Mouse (Mus musculus) cerebellum, postnatal 36 days (tissue): ENCODE results near the gene Ipcef1.
A peak's percentile ranks its signal among the peaks of the same experiment; 100 is the strongest.
"Not testable (repeated sequence)": the region's sequence is repeated elsewhere in the genome, so short reads cannot be mapped to it uniquely, and the experiment has no call there.

ENCODE experiments used
- DNase-seq, 2 experiments: peaks; one replicate each; pipeline ENCODE4 v3.0.0; 2021 to 2022; ENCODE audit warnings: mixed read lengths in 2 of 2

Gene Ipcef1

GRCm38 (mm10) chr10:7035547-7035946 lies 16.7 kb downstream of the Ipcef1 start:
- DNase-seq, result no peak

- DNase-seq, result no peak
These were observed 18.8 kb downstream of the Ipcef1 start for GRCm38 (mm10) chr10:7033459-7033858.

DNA sequence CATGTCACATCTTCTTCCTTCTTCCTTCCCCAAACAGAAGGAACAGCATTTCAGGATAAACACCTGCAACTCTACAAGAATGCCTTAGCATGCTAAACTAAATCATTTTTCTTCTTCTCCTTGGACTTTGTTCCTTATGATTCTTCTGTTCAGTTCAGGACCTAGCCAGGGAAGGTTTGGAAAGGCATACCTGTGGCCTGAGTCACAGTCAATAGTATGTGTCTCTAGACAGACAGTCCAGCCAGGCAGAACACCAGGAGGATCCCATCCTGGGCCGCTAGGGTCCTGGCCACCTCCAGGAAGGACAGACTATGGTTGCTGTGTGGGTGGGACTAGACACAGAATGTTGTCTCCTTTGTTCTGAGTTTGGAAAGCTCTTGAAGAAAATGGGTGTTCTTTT lies 27.2 kb downstream of the Ipcef1 start:
- no peak for DNase-seq

- DNase-seq, result no peak
These were observed 31.7 kb downstream of the Ipcef1 start for GRCm38 (mm10) chr10:7020551-7020950.

- no peak for DNase-seq
These were observed 32.4 kb downstream of the Ipcef1 start for GRCm38 (mm10) chr10:7019781-7020386.

GRCm38 (mm10) chr10:7015199-7015598 lies 37.1 kb downstream of the Ipcef1 start:
- peak in 1 of 2 experiments; percentile 6 for DNase-seq

DNA sequence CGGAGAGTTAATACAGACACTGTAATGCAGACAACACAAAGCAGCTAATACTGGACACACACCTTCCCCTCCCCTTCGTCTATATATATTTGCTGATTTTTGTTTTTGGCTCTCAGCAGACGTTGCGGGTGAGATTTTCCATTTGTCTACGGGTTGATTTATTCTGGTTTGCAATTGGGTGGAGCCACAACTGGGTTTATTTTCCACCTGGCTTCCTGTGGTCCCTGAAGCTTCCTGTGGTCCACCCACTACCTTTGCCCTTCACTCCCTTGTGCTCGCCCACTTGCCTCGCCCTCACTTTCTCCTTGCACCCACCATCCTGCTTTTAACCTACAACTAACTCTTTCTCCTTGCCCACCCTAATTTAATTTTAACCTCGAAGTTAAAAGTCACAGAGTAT lies 41.7 kb downstream of the Ipcef1 start:
- no peak for DNase-seq

DNA sequence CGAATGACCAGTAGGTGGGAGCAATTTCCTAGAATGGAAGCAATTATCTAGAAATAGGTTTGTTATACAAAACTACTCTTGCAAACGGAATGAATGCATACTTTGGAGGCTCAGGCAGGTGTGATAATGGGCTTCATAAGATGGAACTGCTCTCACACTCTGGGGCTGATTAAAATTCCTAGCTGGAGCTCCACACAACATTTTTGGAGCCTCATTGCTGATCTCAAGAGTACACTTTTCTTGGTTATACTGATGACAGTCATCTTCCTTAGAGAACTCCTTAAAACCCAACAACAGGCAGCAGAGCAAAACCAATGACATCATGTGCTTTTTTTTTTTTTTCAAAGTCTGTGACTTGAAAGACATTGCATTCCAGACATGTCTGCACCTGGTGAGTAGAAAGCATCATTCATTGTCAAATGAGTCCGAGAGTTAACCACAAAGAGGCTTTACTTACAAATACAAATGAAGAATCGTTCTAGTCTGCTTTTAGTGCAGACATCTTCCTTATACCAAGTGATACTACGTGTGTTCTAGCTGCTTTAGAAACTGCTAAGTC lies 47.2 kb downstream of the Ipcef1 start:
- DNase-seq, result no peak

DNA sequence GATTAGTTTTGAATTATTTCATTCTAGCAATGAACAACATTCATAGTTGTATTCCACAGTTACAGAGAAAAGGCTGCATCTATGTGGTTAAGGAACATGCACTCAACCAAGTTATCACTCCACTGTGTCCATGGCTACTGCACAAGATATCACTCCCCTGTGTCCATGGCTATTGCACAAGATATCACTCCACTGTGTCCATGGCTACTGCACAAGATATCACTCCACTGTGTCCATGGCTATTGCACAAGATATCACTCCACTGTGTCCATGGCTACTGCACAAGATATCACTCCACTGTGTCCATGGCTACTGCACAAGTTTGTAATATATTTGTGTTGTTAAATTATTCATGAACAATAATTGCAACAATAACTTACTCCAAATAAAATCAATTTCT lies 48.4 kb downstream of the Ipcef1 start:
- not testable (repeated sequence) for DNase-seq

DNA sequence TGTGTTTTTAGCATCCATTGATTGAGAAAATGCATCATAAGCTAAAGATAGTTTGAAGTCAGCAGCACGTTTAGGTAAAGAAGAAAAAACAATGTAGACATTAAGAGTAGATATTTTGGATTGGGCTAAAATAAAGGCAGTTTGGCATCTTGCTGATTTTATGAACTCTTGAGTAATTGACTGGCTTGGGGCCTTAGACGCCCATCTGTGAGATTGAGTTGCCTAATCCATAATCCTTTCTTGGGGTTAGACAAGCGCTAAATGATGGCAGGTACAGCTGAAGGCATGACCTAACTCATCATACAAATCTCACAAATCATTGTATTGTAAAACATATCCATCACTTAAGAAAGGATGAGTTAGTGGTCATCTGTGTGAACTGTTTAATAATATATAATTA lies 52.9 kb downstream of the Ipcef1 start:
- no peak for DNase-seq

DNA sequence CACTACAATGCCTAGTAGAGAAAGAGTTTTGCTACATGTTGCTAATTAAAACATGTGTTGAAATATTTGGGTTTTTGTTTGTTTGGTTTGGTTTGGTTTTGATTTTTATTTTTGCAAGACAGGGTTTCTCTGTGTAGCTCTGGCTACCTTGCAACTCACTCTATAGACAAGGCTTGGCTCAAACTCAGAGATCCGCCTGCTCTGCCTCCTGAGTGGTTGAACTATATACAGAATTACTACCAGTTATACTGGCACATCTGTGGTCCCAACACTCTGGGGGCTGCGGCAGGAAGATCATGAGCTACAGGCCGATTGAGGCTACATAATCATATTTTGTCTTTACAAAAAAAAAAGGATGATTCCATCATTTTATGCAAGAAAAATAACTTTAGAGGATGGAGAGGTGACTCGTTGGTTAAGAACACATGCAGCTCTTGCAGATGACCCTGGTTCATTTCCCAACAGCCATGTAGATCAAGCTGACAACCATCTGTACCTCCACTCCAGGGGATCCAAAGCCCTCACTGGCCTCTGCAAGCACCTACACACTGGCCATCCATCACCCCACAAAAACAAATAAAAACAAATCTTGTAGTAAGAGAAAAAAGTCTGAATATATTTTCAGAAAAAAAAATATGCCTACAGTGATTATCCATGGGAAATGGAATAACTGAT lies 53.6 kb downstream of the Ipcef1 start:
- peak; percentile 36 to 45 for DNase-seq

- no peak for DNase-seq
These were observed 55.4 kb downstream of the Ipcef1 start for GRCm38 (mm10) chr10:6996895-6997294.

DNA sequence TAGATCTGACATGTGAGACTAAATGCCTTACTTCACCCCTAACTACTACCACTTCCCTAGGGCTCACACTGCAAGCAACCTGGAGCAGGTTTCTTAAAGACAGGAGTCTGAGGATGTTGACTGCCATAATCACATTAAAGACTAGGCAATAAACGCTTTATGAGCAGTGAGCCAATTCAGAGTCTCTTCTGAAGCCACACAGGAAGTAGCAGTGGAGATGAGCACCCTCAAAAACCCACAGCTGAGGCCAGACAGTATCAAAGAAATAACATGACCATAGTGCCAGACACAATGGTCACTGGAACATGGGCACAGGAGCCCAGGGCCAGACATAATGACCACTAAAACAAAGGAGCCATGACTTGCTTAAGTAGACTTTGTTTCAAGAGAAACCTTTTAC lies 63.7 kb downstream of the Ipcef1 start:
- DNase-seq, result no peak

GRCm38 (mm10) chr10:6987399-6988098 lies 64.7 kb downstream of the Ipcef1 start:
- DNase-seq, result no peak

GRCm38 (mm10) chr10:6986246-6986645 lies 66.0 kb downstream of the Ipcef1 start:
- DNase-seq, result no peak

DNA sequence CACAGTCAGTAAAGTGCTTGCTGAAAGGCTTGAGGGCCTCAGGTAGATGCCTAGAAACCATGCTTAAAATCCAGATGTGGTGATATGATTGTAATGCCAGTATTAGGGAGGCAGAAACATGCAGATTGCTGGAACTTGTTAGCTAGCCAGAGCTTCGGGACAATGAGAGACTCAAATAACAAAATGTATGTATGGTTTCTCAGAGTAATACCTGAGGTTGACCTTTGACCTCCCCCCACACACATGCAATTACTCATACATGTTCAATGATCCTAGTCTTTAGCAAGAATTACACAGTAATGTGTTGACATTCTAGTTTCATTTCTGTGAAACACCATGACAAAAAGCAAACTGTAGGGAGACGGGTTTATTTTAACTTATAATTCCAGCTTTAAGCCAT lies 68.8 kb downstream of the Ipcef1 start:
- no peak for DNase-seq

DNA sequence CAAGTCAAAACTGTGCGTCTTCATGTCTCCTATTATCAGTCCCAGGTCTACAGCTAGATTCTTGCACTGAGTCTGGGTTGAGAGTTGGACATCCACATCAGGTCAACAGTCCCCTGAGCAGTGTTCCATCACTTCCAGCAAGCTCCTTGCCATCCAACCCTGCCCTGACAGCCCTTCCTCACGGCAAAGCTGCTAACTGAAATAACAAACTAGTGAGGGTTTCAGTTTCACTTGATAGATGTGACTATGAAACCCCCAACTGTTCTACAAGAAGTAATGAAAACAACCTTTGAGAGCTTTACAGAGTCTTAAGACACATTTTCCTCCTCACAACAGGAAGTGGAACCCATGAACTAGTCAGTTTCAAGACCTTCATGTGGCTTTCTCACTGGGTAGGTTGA lies 69.5 kb downstream of the Ipcef1 start:
- DNase-seq, result no peak

GRCm38 (mm10) chr10:6980236-6980635 lies 72.0 kb downstream of the Ipcef1 start:
- peak; percentile 7 to 41 for DNase-seq

DNA sequence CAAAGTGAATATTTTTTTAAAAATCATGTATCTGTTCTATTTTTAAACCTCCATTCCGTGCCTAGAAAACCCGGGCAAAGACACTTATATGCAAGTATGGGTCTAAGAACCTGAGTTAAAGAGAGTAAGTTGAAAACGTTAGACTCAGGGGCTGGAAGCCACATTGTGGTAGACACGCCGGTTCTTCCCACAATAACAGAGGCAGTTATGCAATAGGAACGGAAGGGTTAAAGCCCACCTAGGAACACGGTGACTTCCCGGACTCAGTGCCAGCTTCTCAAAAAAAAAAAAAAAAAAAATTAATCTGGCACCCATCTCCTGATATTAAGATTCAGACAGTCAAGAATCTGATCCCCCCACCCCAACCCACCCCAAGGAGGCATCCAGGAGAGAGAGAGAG lies 72.5 kb downstream of the Ipcef1 start:
- peak; percentile 20 to 48 for DNase-seq

DNA sequence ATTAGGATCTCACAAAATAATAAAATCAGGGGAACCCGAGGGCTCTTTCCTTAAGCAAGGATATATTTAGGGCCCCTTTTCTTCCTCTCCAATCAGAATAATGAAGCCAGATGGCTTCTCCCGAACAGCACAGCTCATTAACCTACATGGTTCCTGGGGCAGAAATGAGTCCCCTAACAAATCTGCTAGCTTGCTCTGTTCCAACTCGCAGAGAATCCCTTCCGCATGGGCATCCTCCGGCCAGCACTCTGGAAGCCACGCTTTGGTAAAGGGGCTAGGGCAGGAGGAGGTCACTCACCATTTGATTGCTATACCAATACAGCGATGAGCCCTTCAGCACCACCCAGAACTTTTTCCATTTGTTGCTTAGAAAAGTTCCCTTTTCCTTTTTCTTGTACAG lies 73.1 kb downstream of the Ipcef1 start:
- DNase-seq, result peak; percentile 68 to 74

- peak; percentile 6 to 52 for DNase-seq
These were observed 73.5 kb downstream of the Ipcef1 start for GRCm38 (mm10) chr10:6978733-6979132.

- peak; percentile 32 to 52 for DNase-seq
These were observed 74.4 kb downstream of the Ipcef1 start for GRCm38 (mm10) chr10:6977843-6978242.

- no peak for DNase-seq
These were observed 83.9 kb downstream of the Ipcef1 start for GRCm38 (mm10) chr10:6968334-6968733.
